Mouse (Mus musculus) 3T3-L1 (cell line): ENCODE results near the gene Camk1d.

ENCODE experiments used
- DNase-seq: peaks from one replicate; pipeline ENCODE4 v3.0.0-alpha.2; 2015; ENCODE audit warnings: low read depth, low spot score

Gene Camk1d

GRCm38 (mm10) chr2:5709911-5710310 lies 4.4 kb downstream of the Camk1d start:
- no peak for DNase-seq

GRCm38 (mm10) chr2:5707871-5708733 lies 6.2 kb downstream of the Camk1d start:
- DNase-seq = peak; percentile 71

- DNase-seq = no peak
Measured at GRCm38 (mm10) chr2:5706618-5707017, 7.7 kb downstream of the Camk1d start.

- no peak for DNase-seq
Measured at GRCm38 (mm10) chr2:5702370-5702769, 11.9 kb downstream of the Camk1d start.

- DNase-seq = no peak
Measured at GRCm38 (mm10) chr2:5700931-5701330, 13.4 kb downstream of the Camk1d start.

- peak; percentile 68 for DNase-seq
Measured at GRCm38 (mm10) chr2:5698451-5698850, 15.9 kb downstream of the Camk1d start.

GRCm38 (mm10) chr2:5694094-5694493 lies 20.2 kb downstream of the Camk1d start:
- no peak for DNase-seq

GRCm38 (mm10) chr2:5691729-5692128 lies 22.6 kb downstream of the Camk1d start:
- DNase-seq = no peak

GRCm38 (mm10) chr2:5683366-5683765 lies 30.9 kb downstream of the Camk1d start:
- DNase-seq = no peak

GRCm38 (mm10) chr2:5681909-5682308 lies 32.4 kb downstream of the Camk1d start:
- DNase-seq = no peak

GRCm38 (mm10) chr2:5681302-5681701 lies 33.0 kb downstream of the Camk1d start:
- DNase-seq = no peak

GRCm38 (mm10) chr2:5679055-5679454 lies 35.3 kb downstream of the Camk1d start:
- DNase-seq = no peak

GRCm38 (mm10) chr2:5677472-5677871 lies 36.8 kb downstream of the Camk1d start:
- no peak for DNase-seq

GRCm38 (mm10) chr2:5676786-5677185 lies 37.5 kb downstream of the Camk1d start:
- no peak for DNase-seq

GRCm38 (mm10) chr2:5676143-5676483 lies 38.2 kb downstream of the Camk1d start:
- no peak for DNase-seq

- DNase-seq = no peak
Measured at GRCm38 (mm10) chr2:5675431-5676142, 38.7 kb downstream of the Camk1d start.

GRCm38 (mm10) chr2:5674512-5674911 lies 39.8 kb downstream of the Camk1d start:
- DNase-seq = no peak

- DNase-seq = no peak
Measured at GRCm38 (mm10) chr2:5673816-5674215, 40.5 kb downstream of the Camk1d start.

GRCm38 (mm10) chr2:5672906-5673589 lies 41.3 kb downstream of the Camk1d start:
- DNase-seq = no peak

- DNase-seq = no peak
Measured at GRCm38 (mm10) chr2:5670146-5670545, 44.2 kb downstream of the Camk1d start.

- no peak for DNase-seq
Measured at GRCm38 (mm10) chr2:5669498-5670040, 44.7 kb downstream of the Camk1d start.

- DNase-seq = peak; percentile 13
Measured at GRCm38 (mm10) chr2:5668940-5669339, 45.4 kb downstream of the Camk1d start.
